Mouse (Mus musculus) liver, embryonic 15.5 days (tissue): ENCODE measurements at regions not wholly inside any gene's neighbourhood (a gene's known extent, or its start where the extent isn't known, plus 50 kb on each side); places are given as distances from the start of the nearest gene placed in this dataset.

Experiments
- ATAC-seq: fragments of 200-750 bp; cut with Nextera tagmentation; 2 replicates; pipeline ENCODE4 v1.8.0; 2017; ENCODE audit warnings: moderate number of reproducible peaks, mild to moderate bottlenecking, moderate library complexity; ENCODE audit not compliant: insufficient read depth
- H3K27ac ChIP-seq: fragments of 300-500 bp; sonication (generic); replicated peaks from 2 replicates; pipeline ENCODE4 v1.5.1; 2015; ENCODE audit warnings: mild to moderate bottlenecking, inconsistent platforms
- H3K27me3 ChIP-seq: fragments of 300-500 bp; sonication (generic); 2 replicates; pipeline ENCODE4 v1.6.1; 2015; ENCODE audit warnings: mild to moderate bottlenecking, inconsistent platforms
- H3K36me3 ChIP-seq: fragments of 300-500 bp; sonication (generic); replicated peaks from 2 replicates; pipeline ENCODE4 v1.6.1; 2015; ENCODE audit warnings: moderate library complexity, mild to moderate bottlenecking, inconsistent platforms
- H3K4me1 ChIP-seq: fragments of 300-500 bp; sonication (generic); replicated peaks from 2 replicates; pipeline ENCODE4 v1.6.1; 2015; ENCODE audit warnings: inconsistent platforms
- H3K4me2 ChIP-seq: fragments of 300-500 bp; sonication (generic); 2 replicates; pipeline ENCODE4 v1.6.1; 2015; ENCODE audit warnings: moderate library complexity, mild to moderate bottlenecking, inconsistent platforms
- H3K4me3 ChIP-seq: fragments of 300-500 bp; sonication (generic); replicated peaks from 2 replicates; pipeline ENCODE4 v1.5.1; 2015; ENCODE audit warnings: mild to moderate bottlenecking, inconsistent platforms
- H3K9ac ChIP-seq: fragments of 300-500 bp; sonication (generic); 2 replicates; pipeline ENCODE4 v1.6.1; 2015; ENCODE audit warnings: moderate library complexity, mild to moderate bottlenecking, inconsistent platforms
- H3K9me3 ChIP-seq: fragments of 300-500 bp; sonication (generic); replicated peaks from 2 replicates; pipeline ENCODE4 v1.6.1; 2016; ENCODE audit warnings: inconsistent platforms
- WGBS: fragments of 180-500 bp; shearing (Covaris S2); methylation state at CpG from one replicate; pipeline ENCODE4 v1.1.7; 2015; ENCODE audit warnings: mixed read lengths; ENCODE audit not compliant: insufficient replicate concordance; 5-methylcytosine and 5-hydroxymethylcytosine counted together

GRCm38 (mm10) chr11:20462076-20462475 is 81.0 kb upstream of the Sertad2 start:
- Histone ChIP-seq H3K27me3 (peaks cover 10% of the 10 kb centered on the region), H3K27ac (peak overlapping the region; percentile 60), H3K4me1 (peaks cover 7% of the 10 kb centered on the region), H3K4me2 (no peak overlapping the region), H3K9ac (no peak overlapping the region), H3K4me3 (no peak overlapping the region), H3K36me3 (no peaks in the 10 kb centered on the region), H3K9me3 (no peaks in the 10 kb centered on the region)
- WGBS, result 46% methylated on average over 3 of the region's 3 CpGs
- no peak; the same call in 1 of the 2 replicates for ATAC-seq

GRCm38 (mm10) chr11:20463173-20463681 is 79.8 kb upstream of the Sertad2 start:
- peak; percentile 25; the same call in 1 of the 2 replicates for ATAC-seq
- Histone ChIP-seq H3K27me3 (no peaks in the 10 kb centered on the region), H3K27ac (peak overlapping the region; percentile 60), H3K4me1 (peaks cover 10% of the 10 kb centered on the region), H3K4me3 (no peak overlapping the region), H3K9me3 (no peaks in the 10 kb centered on the region), H3K4me2 (no peak overlapping the region), H3K9ac (no peak overlapping the region), H3K36me3 (no peaks in the 10 kb centered on the region)
- WGBS, result 37% methylated on average over 10 of the region's 10 CpGs

GRCm38 (mm10) chr11:20464564-20464963 is 78.5 kb upstream of the Sertad2 start:
- 44% methylated on average over 8 of the region's 8 CpGs for WGBS
- ATAC-seq, result no peak
- Histone ChIP-seq H3K27ac (no peak overlapping the region), H3K4me1 (peaks cover 17% of the 10 kb centered on the region), H3K4me2 (no peak overlapping the region), H3K4me3 (no peak overlapping the region), H3K27me3 (no peaks in the 10 kb centered on the region), H3K36me3 (no peaks in the 10 kb centered on the region), H3K9me3 (no peaks in the 10 kb centered on the region), H3K9ac (no peak overlapping the region)

- no peak overlapping the region for H3K4me3 ChIP-seq
- H3K4me2 ChIP-seq, result no peak overlapping the region
- no peak overlapping the region for H3K27ac ChIP-seq
- 57% methylated on average over 4 of the region's 4 CpGs for WGBS
- no peaks in the 10 kb centered on the region for H3K27me3 ChIP-seq
- no peaks in the 10 kb centered on the region for H3K36me3 ChIP-seq
- no peak for ATAC-seq
- no peaks in the 10 kb centered on the region for H3K9me3 ChIP-seq
- no peak overlapping the region for H3K9ac ChIP-seq
- H3K4me1 ChIP-seq, result peaks cover 17% of the 10 kb centered on the region
Observed at GRCm38 (mm10) chr11:20466591-20466990, 76.5 kb upstream of the Sertad2 start.

- H3K9me3 ChIP-seq, result no peaks in the 10 kb centered on the region
- ATAC-seq, result no peak
- H3K9ac ChIP-seq, result no peak overlapping the region
- WGBS, result 38% methylated on average over 12 of the region's 12 CpGs
- H3K4me2 ChIP-seq, result no peak overlapping the region
- no peaks in the 10 kb centered on the region for H3K36me3 ChIP-seq
- peaks cover 16% of the 10 kb centered on the region for H3K4me1 ChIP-seq
- peak overlapping the region; percentile 20; the same call in 1 of the 2 replicates for H3K27ac ChIP-seq
- no peak overlapping the region for H3K4me3 ChIP-seq
- H3K27me3 ChIP-seq, result no peaks in the 10 kb centered on the region
Observed at GRCm38 (mm10) chr11:20468319-20469018, 74.6 kb upstream of the Sertad2 start.

- WGBS, result 42% methylated on average over 5 of the region's 5 CpGs
- no peaks in the 10 kb centered on the region for H3K27me3 ChIP-seq
- H3K4me1 ChIP-seq, result peaks cover 9% of the 10 kb centered on the region
- H3K9me3 ChIP-seq, result no peaks in the 10 kb centered on the region
- H3K36me3 ChIP-seq, result no peaks in the 10 kb centered on the region
- H3K9ac ChIP-seq, result no peak overlapping the region
- peak overlapping the region; percentile 56 for H3K27ac ChIP-seq
- H3K4me2 ChIP-seq, result peak overlapping the region; percentile 19
- H3K4me3 ChIP-seq, result peak overlapping the region; percentile 13; the same call in 1 of the 2 replicates
- ATAC-seq, result peak; percentile 51
Observed at GRCm38 (mm10) chr11:20469368-20469767, 73.7 kb upstream of the Sertad2 start.

GRCm38 (mm10) chr11:20470396-20470795 is 72.7 kb upstream of the Sertad2 start:
- 65% methylated on average over 6 of the region's 6 CpGs for WGBS
- H3K4me1 ChIP-seq, result peaks cover 9% of the 10 kb centered on the region

GRCm38 (mm10) chr11:20472336-20472735 is 70.7 kb upstream of the Sertad2 start:
- Histone ChIP-seq H3K9me3 (no peaks in the 10 kb centered on the region), H3K36me3 (no peaks in the 10 kb centered on the region), H3K27me3 (no peaks in the 10 kb centered on the region), H3K4me3 (no peak overlapping the region), H3K9ac (no peak overlapping the region), H3K4me2 (no peak overlapping the region), H3K27ac (no peak overlapping the region), H3K4me1 (peaks cover 14% of the 10 kb centered on the region)
- WGBS, result 63% methylated on average over 1 of the region's 1 CpGs
- ATAC-seq, result no peak

More at GRCm38 (mm10) chr11:20470396-20470795, 72.7 kb upstream of the Sertad2 start:
- Histone ChIP-seq H3K27me3 (no peaks in the 10 kb centered on the region), H3K36me3 (no peaks in the 10 kb centered on the region), H3K27ac (0 out of 2 replicates have a peak overlapping the region, but pooled peaks have one; percentile 56), H3K9me3 (no peaks in the 10 kb centered on the region), H3K4me2 (no peak overlapping the region), H3K4me3 (no peak overlapping the region), H3K9ac (no peak overlapping the region)
- ATAC-seq, result no peak

- H3K4me3 ChIP-seq, result no peak overlapping the region
- no peaks in the 10 kb centered on the region for H3K27me3 ChIP-seq
- H3K27ac ChIP-seq, result no peak overlapping the region
- ATAC-seq, result no peak
- no peak overlapping the region for H3K4me2 ChIP-seq
- peaks cover 10% of the 10 kb centered on the region for H3K4me1 ChIP-seq
- no peaks in the 10 kb centered on the region for H3K9me3 ChIP-seq
- 64% methylated on average over 7 of the region's 7 CpGs for WGBS
- no peak overlapping the region for H3K9ac ChIP-seq
- H3K36me3 ChIP-seq, result no peaks in the 10 kb centered on the region
Observed at GRCm38 (mm10) chr11:20475629-20476028, 67.4 kb upstream of the Sertad2 start.

- Histone ChIP-seq H3K4me2 (no peak overlapping the region), H3K4me3 (no peak overlapping the region), H3K9me3 (no peaks in the 10 kb centered on the region), H3K9ac (no peak overlapping the region), H3K4me1 (peaks cover 10% of the 10 kb centered on the region), H3K27me3 (no peaks in the 10 kb centered on the region), H3K36me3 (no peaks in the 10 kb centered on the region), H3K27ac (no peak overlapping the region)
- ATAC-seq, result no peak
- WGBS, result 72% methylated on average over 3 of the region's 3 CpGs
Observed at GRCm38 (mm10) chr11:20476494-20476893, 66.6 kb upstream of the Sertad2 start.

- no peaks in the 10 kb centered on the region for H3K27me3 ChIP-seq
- H3K9ac ChIP-seq, result no peak overlapping the region
- peak; percentile 81 for ATAC-seq
- peak overlapping the region; percentile 49 for H3K4me2 ChIP-seq
- no peak overlapping the region for H3K4me3 ChIP-seq
- H3K9me3 ChIP-seq, result no peaks in the 10 kb centered on the region
- H3K36me3 ChIP-seq, result no peaks in the 10 kb centered on the region
- WGBS, result 24% methylated on average over 19 of the region's 19 CpGs
- peak overlapping the region; percentile 71 for H3K27ac ChIP-seq
- H3K4me1 ChIP-seq, result peaks cover 10% of the 10 kb centered on the region
Observed at GRCm38 (mm10) chr11:20477183-20478037, 65.6 kb upstream of the Sertad2 start.
